Mouse (Mus musculus) thymus, adult 2 months (tissue): Measurements from ENCODE around the gene Odc1.

Source experiments
- CTCF ChIP-seq: fragments of 200-500 bp; IDR thresholded peaks from 2 replicates; pipeline ENCODE4 v1.5.1; 2012; ENCODE audit warnings: mild to moderate bottlenecking, control low read depth, low read length, moderate library complexity, borderline replicate concordance; ENCODE audit not compliant: control insufficient read depth, poor library complexity, insufficient read depth; ENCODE audit errors: extremely low read depth
- POLR2A ChIP-seq: fragments of 200-500 bp; IDR thresholded peaks from 2 replicates; pipeline ENCODE4 v1.6.1; 2012; ENCODE audit warnings: mild to moderate bottlenecking, low read length, control low read depth, moderate library complexity; ENCODE audit not compliant: control insufficient read depth, poor library complexity, insufficient read depth; ENCODE audit errors: extremely low read depth

- TF ChIP-seq CTCF (no peak), POLR2A (no peak)
These were observed 17.8 kb downstream of the Odc1 start for GRCm38 (mm10) chr12:17562396-17562795.
